Mouse (Mus musculus): ENCODE results near the gene Pmepa1.

DNA sequence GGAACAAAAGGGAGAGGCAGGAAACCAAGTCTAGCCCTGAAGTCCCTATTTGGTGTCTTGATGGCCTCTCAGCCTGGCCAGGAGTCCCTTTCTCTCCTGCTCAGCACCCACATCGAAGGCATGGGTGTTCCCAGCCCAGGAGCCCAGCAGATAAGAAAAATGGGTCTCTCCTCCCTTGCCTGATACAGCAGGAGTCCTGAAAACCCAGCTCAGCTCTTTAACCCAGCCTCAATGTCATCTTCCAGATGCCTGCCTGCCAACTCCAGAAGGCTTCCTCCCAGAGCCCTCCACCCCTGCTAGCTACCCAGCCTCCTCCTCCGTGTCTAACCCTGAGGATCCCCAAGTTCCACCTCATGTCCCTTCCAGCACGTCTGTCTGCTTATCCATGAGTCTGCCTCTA is 59.1 kb downstream of the Pmepa1 start:
- no peak for TF ChIP-seq CTCF (conservative IDR thresholded peaks at IDR 0.05; ENCODE audit: low read length)
- no peak for TF ChIP-seq POU5F1 (IDR thresholded peaks at IDR 0.05; ENCODE audit: borderline replicate concordance, low read length)
- TF ChIP-seq NANOG (IDR thresholded peaks at IDR 0.05; ENCODE audit: borderline replicate concordance, low read length): no peak

All from E14TG2a.4 (cell line).